Mouse (Mus musculus): ENCODE results near the gene Grid1.

The Grid1 gene

GRCm38 (mm10) chr14:34921265-34921664 is 101.4 kb downstream of the Grid1 start:
- DNase-seq: no peak

- no peak for DNase-seq
Measured at GRCm38 (mm10) chr14:34925021-34925420, 105.1 kb downstream of the Grid1 start.

- DNase-seq: no peak
Measured at GRCm38 (mm10) chr14:34930040-34930719, 110.3 kb downstream of the Grid1 start.

- no peak for DNase-seq
Measured at GRCm38 (mm10) chr14:34933197-34933596, 113.3 kb downstream of the Grid1 start.

- DNase-seq: no peak
Measured at GRCm38 (mm10) chr14:34936192-34936770, 116.4 kb downstream of the Grid1 start.

- no peak for DNase-seq
Measured at GRCm38 (mm10) chr14:34944390-34944979, 124.6 kb downstream of the Grid1 start.

GRCm38 (mm10) chr14:34945471-34946313 is 125.8 kb downstream of the Grid1 start:
- no peak for DNase-seq

- DNase-seq: no peak
Measured at GRCm38 (mm10) chr14:34946314-34946583, 126.3 kb downstream of the Grid1 start.

- DNase-seq: no peak
Measured at GRCm38 (mm10) chr14:34948249-34948648, 128.3 kb downstream of the Grid1 start.

- DNase-seq: no peak
Measured at GRCm38 (mm10) chr14:34952311-34952710, 132.4 kb downstream of the Grid1 start.

- DNase-seq: no peak
Measured at GRCm38 (mm10) chr14:34953566-34953965, 133.7 kb downstream of the Grid1 start.

- no peak for DNase-seq
Measured at GRCm38 (mm10) chr14:34955689-34956088, 135.8 kb downstream of the Grid1 start.

- DNase-seq: no peak
Measured at GRCm38 (mm10) chr14:34960227-34960626, 140.3 kb downstream of the Grid1 start.

- DNase-seq: no peak
Measured at GRCm38 (mm10) chr14:34963616-34964168, 143.8 kb downstream of the Grid1 start.

GRCm38 (mm10) chr14:34969102-34969819 is 149.4 kb downstream of the Grid1 start:
- DNase-seq: peak; percentile 3

GRCm38 (mm10) chr14:34972930-34973329 is 153.0 kb downstream of the Grid1 start:
- DNase-seq: no peak

GRCm38 (mm10) chr14:34980756-34981155 is 160.8 kb downstream of the Grid1 start:
- DNase-seq: no peak

GRCm38 (mm10) chr14:34989131-34989530 is 169.2 kb downstream of the Grid1 start:
- DNase-seq: no peak

- DNase-seq: no peak
Measured at GRCm38 (mm10) chr14:35006736-35007135, 186.8 kb downstream of the Grid1 start.

GRCm38 (mm10) chr14:35008674-35009073 is 188.8 kb downstream of the Grid1 start:
- no peak for DNase-seq

GRCm38 (mm10) chr14:35009074-35009473 is 189.2 kb downstream of the Grid1 start:
- DNase-seq: no peak

GRCm38 (mm10) chr14:35026686-35027085 is 206.8 kb downstream of the Grid1 start:
- DNase-seq: no peak
